Mouse (Mus musculus): Measurements from ENCODE around the gene Cdhr4.
"Not testable (repeated sequence)": the region's sequence is repeated elsewhere in the genome, so short reads cannot be mapped to it uniquely, and the experiment has no call there.

The Cdhr4 gene

GRCm38 (mm10) chr9:108010385-108010784, 18.1 kb downstream of the Cdhr4 start:
- DNase-seq (ENCODE audit: low spot score): no peak

- DNase-seq (ENCODE audit: low spot score): not testable (repeated sequence)
Measured at GRCm38 (mm10) chr9:108013577-108013976, 21.3 kb downstream of the Cdhr4 start.

- DNase-seq (ENCODE audit: low spot score): no peak
Measured at GRCm38 (mm10) chr9:108017127-108017526, 24.8 kb downstream of the Cdhr4 start.

- no peak for DNase-seq (ENCODE audit: low spot score)
Measured at GRCm38 (mm10) chr9:108020741-108021140, 28.4 kb downstream of the Cdhr4 start.

GRCm38 (mm10) chr9:108023216-108023615, 30.9 kb downstream of the Cdhr4 start:
- DNase-seq (ENCODE audit: low spot score): no peak

GRCm38 (mm10) chr9:108026584-108026983, 34.3 kb downstream of the Cdhr4 start:
- DNase-seq (ENCODE audit: low spot score): no peak

GRCm38 (mm10) chr9:108027867-108028266, 35.6 kb downstream of the Cdhr4 start:
- no peak for DNase-seq (ENCODE audit: low spot score)

- DNase-seq (ENCODE audit: low spot score): no peak
Measured at GRCm38 (mm10) chr9:108032126-108032525, 39.8 kb downstream of the Cdhr4 start.

- DNase-seq (ENCODE audit: low spot score): no peak
Measured at GRCm38 (mm10) chr9:108035331-108036156, 43.2 kb downstream of the Cdhr4 start.

- DNase-seq (ENCODE audit: low spot score): no peak
Measured at GRCm38 (mm10) chr9:108044751-108045492, 52.6 kb downstream of the Cdhr4 start.

- no peak for DNase-seq (ENCODE audit: low spot score)
Measured at GRCm38 (mm10) chr9:108046582-108046981, 54.3 kb downstream of the Cdhr4 start.

- no peak for DNase-seq (ENCODE audit: low spot score)
Measured at GRCm38 (mm10) chr9:108047601-108048565, 55.6 kb downstream of the Cdhr4 start.

- DNase-seq (ENCODE audit: low spot score): no peak
Measured at GRCm38 (mm10) chr9:108048566-108048955, 56.3 kb downstream of the Cdhr4 start.

GRCm38 (mm10) chr9:108049016-108049455, 56.7 kb downstream of the Cdhr4 start, which contains the start of gene Gmppb:
TSS of gene Gmppb (plus strand) at chr9:108049242.
- DNase-seq (ENCODE audit: low spot score): peak; percentile 95

All from ovary, postnatal 36 days (tissue).